Mouse (Mus musculus) spleen, adult 2 months (tissue): ENCODE measurements around the gene Musk.

Experiments
- CTCF ChIP-seq: fragments of 200-500 bp; IDR thresholded peaks from 2 replicates; pipeline ENCODE4 v1.5.1; 2011; ENCODE audit warnings: mild to moderate bottlenecking, inconsistent platforms; ENCODE audit not compliant: insufficient read depth, insufficient read length, insufficient replicate concordance; ENCODE audit errors: extremely low read depth
- POLR2A ChIP-seq: fragments of 200-500 bp; IDR thresholded peaks from 2 replicates; pipeline ENCODE4 v1.6.1; 2011; ENCODE audit warnings: low read depth, low read length, inconsistent platforms

DNA sequence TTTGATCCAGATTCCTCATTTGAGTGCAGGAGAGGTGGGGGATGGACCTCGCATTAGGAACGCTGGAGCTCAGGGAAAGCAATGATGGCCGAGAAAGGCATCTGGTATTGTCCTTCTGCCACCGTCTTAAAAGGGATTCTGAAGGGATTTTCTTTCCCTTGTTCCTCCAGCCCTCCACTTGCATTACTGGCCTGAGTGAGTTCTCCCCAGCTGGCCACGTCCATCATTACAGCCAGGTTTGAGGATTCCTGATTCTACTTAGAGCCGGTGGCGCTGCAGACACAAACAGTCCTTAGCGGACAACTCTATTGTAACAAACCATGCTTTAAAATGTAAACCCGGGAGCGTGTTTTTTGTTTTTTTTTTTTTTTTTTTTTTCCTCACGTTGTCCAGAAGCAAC lies at the start of gene Musk:
- TF ChIP-seq POLR2A (no peak), CTCF (no peak)
